Mouse (Mus musculus): ENCODE data around the gene Abhd13. TPM values are rescaled to one million over a fixed set of nuclear protein-coding genes. Genes with fewer than 3 reads are reported as not detected.

Gene Abhd13
- polyA plus RNA-seq (2015; fragmentation: Nextera tagmentation; extraction: Ambion mirVana) = 12.0 and 12.9 TPM in 2 replicates

- Histone ChIP-seq H3K36me3 (ENCODE audit: insufficient read depth, low read length) (peaks cover 4% of the 10 kb centered on the region; the same call in 1 of the 2 replicates), H3K9me3 (ENCODE audit: low read length) (no peaks in the 10 kb centered on the region), H3K9ac (replicated peaks; ENCODE audit: low read depth) (peak within 1 kb of the TSS; percentile 87), H3K4me1 (ENCODE audit: insufficient read depth, low read depth, low read length) (peaks cover 10% of the 10 kb centered on the region; the same call in 1 of the 2 replicates), H3K27me3 (replicated peaks; ENCODE audit: insufficient read depth, low read length) (no peaks in the 10 kb centered on the region), H3K27ac (ENCODE audit: low read length) (peak within 1 kb of the TSS; percentile 91), H3K4me3 (ENCODE audit: low read depth, low read length) (peak within 1 kb of the TSS; percentile 90), H3K4me2 (replicated peaks; ENCODE audit: low read depth, low read length) (peak within 1 kb of the TSS; percentile 78)
- WGBS = 0% methylated on average over 49 of the region's 68 CpGs
- TF ChIP-seq CTCF (IDR thresholded peaks at IDR 0.05) (no peak), EP300 (IDR thresholded peaks at IDR 0.05) (no peak)
- DNase-seq (ENCODE audit: low spot score) (peak; percentile 97), ATAC-seq (peak; percentile 74)
Observed at GRCm38 (mm10) chr8:9977573-9978314, at the start of gene Abhd13, which contains the start of gene Lig4. Gene Abhd13 (plus strand): TSS chr8:9977707. Gene Lig4 (minus strand): TSS chr8:9977686.

GRCm38 (mm10) chr8:9929746-9930445, 47.6 kb upstream of the Abhd13 start:
- H3K4me3 ChIP-seq (ENCODE audit: low read depth, low read length) = no peak overlapping the region
- no peak overlapping the region for H3K9ac ChIP-seq (replicated peaks; ENCODE audit: low read depth)
- no peak overlapping the region for H3K4me2 ChIP-seq (replicated peaks; ENCODE audit: low read depth, low read length)
- H3K27ac ChIP-seq (ENCODE audit: low read length) = no peak overlapping the region
- DNase-seq (ENCODE audit: low spot score) (no peak), ATAC-seq (no peak)
- H3K9me3 ChIP-seq (ENCODE audit: low read length) = no peaks in the 10 kb centered on the region
- no peak for TF ChIP-seq EP300 (IDR thresholded peaks at IDR 0.05)
- no peaks in the 10 kb centered on the region for H3K4me1 ChIP-seq (ENCODE audit: insufficient read depth, low read depth, low read length)
- H3K27me3 ChIP-seq (replicated peaks; ENCODE audit: insufficient read depth, low read length) = no peaks in the 10 kb centered on the region
- WGBS = 60% methylated on average over 14 of the region's 14 CpGs
- H3K36me3 ChIP-seq (ENCODE audit: insufficient read depth, low read length) = no peaks in the 10 kb centered on the region

- no peak for ATAC-seq
- H3K36me3 ChIP-seq (ENCODE audit: insufficient read depth, low read length) = no peaks in the 10 kb centered on the region
- no peak overlapping the region for H3K9ac ChIP-seq (replicated peaks; ENCODE audit: low read depth)
- DNase-seq (ENCODE audit: low spot score) = peak; percentile 65
- 0 out of 2 replicates have a peak overlapping the region, but pooled peaks have one; percentile 1 for H3K27ac ChIP-seq (ENCODE audit: low read length)
- H3K4me3 ChIP-seq (ENCODE audit: low read depth, low read length) = no peak overlapping the region
- H3K4me1 ChIP-seq (ENCODE audit: insufficient read depth, low read depth, low read length) = no peaks in the 10 kb centered on the region
- no peaks in the 10 kb centered on the region for H3K27me3 ChIP-seq (replicated peaks; ENCODE audit: insufficient read depth, low read length)
- no peak overlapping the region for H3K4me2 ChIP-seq (replicated peaks; ENCODE audit: low read depth, low read length)
- no peak; the same call in 1 of the 2 replicates for TF ChIP-seq CTCF (IDR thresholded peaks at IDR 0.05)
- TF ChIP-seq EP300 (IDR thresholded peaks at IDR 0.05) = no peak
- H3K9me3 ChIP-seq (ENCODE audit: low read length) = no peaks in the 10 kb centered on the region
Observed at GRCm38 (mm10) chr8:9932711-9933110, 44.8 kb upstream of the Abhd13 start.

- DNase-seq (ENCODE audit: low spot score) (peak; percentile 92), ATAC-seq (peak; percentile 97)
- H3K9me3 ChIP-seq (ENCODE audit: low read length) = no peaks in the 10 kb centered on the region
- TF ChIP-seq EP300 (IDR thresholded peaks at IDR 0.05) = peak; percentile 83
- TF ChIP-seq CTCF (IDR thresholded peaks at IDR 0.05) = peak; percentile 91
- no peak overlapping the region for H3K4me2 ChIP-seq (replicated peaks; ENCODE audit: low read depth, low read length)
- H3K9ac ChIP-seq (replicated peaks; ENCODE audit: low read depth) = no peak overlapping the region
- H3K4me3 ChIP-seq (ENCODE audit: low read depth, low read length) = no peak overlapping the region
- no peaks in the 10 kb centered on the region for H3K27me3 ChIP-seq (replicated peaks; ENCODE audit: insufficient read depth, low read length)
- H3K4me1 ChIP-seq (ENCODE audit: insufficient read depth, low read depth, low read length) = no peaks in the 10 kb centered on the region
- WGBS = 22% methylated on average over 10 of the region's 10 CpGs
- H3K36me3 ChIP-seq (ENCODE audit: insufficient read depth, low read length) = no peaks in the 10 kb centered on the region
- peak overlapping the region; percentile 69 for H3K27ac ChIP-seq (ENCODE audit: low read length)
Observed at GRCm38 (mm10) chr8:9934891-9935565, 42.5 kb upstream of the Abhd13 start.

GRCm38 (mm10) chr8:9935574-9935973, 41.9 kb upstream of the Abhd13 start:
- no peak overlapping the region for H3K9ac ChIP-seq (replicated peaks; ENCODE audit: low read depth)
- H3K27me3 ChIP-seq (replicated peaks; ENCODE audit: insufficient read depth, low read length) = no peaks in the 10 kb centered on the region
- DNase-seq (ENCODE audit: low spot score) (peak; percentile 23), ATAC-seq (no peak)
- H3K9me3 ChIP-seq (ENCODE audit: low read length) = no peaks in the 10 kb centered on the region
- 60% methylated on average over 7 of the region's 7 CpGs for WGBS
- no peak overlapping the region for H3K4me3 ChIP-seq (ENCODE audit: low read depth, low read length)
- H3K36me3 ChIP-seq (ENCODE audit: insufficient read depth, low read length) = no peaks in the 10 kb centered on the region
- H3K4me1 ChIP-seq (ENCODE audit: insufficient read depth, low read depth, low read length) = no peaks in the 10 kb centered on the region
- no peak overlapping the region for H3K4me2 ChIP-seq (replicated peaks; ENCODE audit: low read depth, low read length)
- no peak for TF ChIP-seq EP300 (IDR thresholded peaks at IDR 0.05)
- no peak for TF ChIP-seq CTCF (IDR thresholded peaks at IDR 0.05)
- peak overlapping the region; percentile 66; the same call in 1 of the 2 replicates for H3K27ac ChIP-seq (ENCODE audit: low read length)

Measured in lung, postnatal 0 days (tissue).